Mouse (Mus musculus): ENCODE measurements around the gene Ascc2.

The Ascc2 gene

DNA sequence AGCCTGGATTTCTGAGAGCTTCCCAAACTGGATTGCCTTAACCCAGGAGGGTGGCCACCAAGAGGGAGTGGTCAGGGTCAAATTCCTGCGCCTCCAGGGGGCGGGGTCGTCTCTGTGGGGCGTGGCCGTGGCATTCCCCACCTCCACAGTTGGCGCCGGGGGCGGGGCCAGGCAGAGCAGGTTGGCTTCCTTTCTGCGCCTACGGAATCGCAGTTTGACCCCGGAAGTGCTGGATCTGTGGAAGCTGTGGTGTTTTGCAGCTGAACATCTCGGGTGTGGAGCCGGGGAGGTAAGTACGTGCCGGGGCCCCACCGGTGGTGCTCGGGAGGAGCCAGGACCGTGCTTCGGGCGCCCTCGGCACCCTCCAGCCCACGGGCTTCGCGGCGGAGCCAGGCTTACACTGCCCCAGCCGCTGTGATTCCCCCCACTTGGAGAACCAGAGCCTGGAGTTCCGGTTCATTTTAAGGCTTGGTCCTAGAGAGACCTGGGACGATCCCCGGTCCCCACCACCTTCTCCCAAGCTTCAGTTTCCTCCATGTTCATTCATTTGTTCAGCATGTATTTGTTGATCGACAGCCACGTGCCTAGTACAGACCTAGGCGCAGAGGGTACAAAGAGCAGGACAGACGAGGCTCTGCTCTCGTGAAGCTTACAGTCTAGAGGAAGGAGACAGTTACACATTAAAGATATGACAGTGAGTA is at the start of gene Ascc2:
Ascc2 (plus strand) TSS at position 214 of the 701 bp plus-strand sequence.
- DNase-seq (ENCODE audit: low read depth, low spot score), result peak; percentile 90

DNA sequence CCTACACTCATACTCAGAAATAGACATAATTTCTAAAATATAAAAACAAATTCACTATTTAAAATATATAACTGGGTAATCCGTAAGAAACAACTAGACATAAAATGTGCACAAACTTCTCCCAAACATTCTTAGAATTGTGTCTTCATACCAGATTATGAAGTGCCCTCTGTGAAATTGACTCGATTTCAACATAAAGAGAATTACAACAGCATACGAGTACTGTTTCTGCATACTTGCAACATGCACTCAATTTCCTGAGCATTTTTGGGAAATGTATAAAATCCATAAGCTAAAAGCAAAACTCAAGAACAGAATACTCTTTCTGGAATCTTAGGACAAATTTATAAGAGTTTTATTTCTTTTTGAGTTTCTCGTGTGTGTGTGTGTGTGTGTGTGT is 45.7 kb upstream of the Ascc2 start:
- no peak for DNase-seq (ENCODE audit: low read depth, low spot score)

DNA sequence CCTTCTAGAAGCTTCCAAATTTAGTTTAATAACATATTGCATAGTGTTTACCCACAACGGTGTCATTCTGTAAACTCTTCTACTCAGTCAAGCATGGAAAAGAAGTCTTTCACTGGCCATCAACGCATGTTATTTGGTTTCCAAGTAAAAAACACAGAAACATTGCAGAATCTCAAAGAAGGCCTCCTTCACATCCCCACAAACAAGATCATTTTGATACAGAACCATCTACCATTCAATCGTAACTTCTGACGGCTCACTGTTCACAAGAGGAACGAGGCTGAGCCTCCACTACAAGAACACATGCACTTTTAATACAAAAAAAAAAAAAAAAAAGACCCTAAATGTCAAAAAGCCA is 44.1 kb upstream of the Ascc2 start:
- peak; percentile 70 for DNase-seq (ENCODE audit: low read depth, low spot score)

DNA sequence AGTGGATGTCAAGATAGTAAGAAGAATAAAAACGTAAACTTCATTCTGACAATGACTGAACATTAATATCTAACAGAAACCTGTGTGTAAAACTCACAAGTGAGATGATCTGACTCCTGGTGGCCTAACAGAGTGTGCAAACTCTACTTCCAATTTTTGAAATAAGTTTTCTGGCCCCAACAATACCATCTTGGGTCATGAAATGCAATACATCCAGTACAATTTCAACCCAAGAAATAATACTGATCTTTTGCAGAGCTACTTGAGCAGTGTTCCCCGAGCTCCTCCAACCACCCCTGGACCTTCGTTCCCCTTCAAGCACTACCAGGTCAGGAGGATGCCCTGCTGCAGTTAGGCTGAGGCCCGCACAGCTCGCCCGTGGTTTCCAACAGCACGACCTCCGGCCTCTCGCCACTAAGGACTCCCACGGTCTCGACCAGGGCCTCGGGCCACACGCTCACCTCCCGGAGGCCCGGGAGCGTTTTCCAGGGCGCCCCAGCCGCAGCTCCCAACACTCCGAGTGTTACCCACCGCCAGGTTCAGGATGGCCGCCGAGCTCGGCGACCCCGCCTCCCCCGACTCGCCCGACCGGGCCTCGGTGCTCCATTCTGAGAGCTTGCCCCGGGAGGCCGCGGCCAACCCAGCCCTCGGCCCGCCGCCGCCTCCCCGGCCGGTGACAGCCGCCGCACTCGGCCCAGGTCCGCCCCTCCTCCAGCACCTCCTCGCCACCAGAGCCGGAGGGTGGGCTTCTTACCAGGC is 43.5 kb upstream of the Ascc2 start:
- peak; percentile 82 for DNase-seq (ENCODE audit: low read depth, low spot score)

DNA sequence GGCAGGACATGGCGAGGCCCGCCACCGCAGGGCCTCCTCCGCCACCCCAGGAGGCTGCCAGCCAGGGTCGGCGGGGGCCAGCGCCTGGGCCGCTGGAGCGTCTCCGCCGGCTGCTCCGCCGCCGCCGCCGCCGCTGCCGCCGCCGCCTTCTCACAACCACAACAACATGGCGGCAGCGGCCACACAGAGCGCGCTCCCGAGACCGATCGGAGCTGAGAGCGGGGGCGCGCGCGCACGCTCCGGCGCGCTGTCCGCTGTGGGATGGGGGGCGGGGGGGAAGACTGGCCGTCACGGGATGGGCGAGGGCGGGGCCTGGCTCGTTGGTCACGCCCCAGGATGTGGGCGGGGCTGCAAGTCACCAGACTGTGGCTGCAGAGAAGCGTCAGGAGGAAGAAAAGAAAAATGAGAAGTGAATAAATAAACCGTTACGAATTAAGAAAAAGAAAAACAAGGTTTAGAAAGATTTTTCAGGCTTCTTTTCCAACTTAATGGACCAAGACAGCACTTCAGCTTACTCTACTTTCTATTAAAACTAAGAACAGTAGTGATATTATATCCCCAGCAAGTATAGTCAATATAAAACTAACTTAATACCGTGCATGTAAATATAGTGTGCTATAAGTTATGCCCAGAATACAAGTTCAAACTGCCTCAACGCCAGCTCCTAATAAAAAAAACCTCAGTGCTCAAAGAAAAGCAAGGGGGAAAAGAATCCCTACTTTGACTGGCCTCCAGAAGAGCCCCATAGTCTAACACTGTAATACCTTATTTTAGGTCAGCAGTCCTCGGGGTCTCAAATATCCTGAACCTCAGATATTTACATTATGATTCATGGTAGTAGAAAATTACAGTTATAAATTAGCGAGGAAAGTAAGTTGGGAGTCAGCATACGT is 42.7 kb upstream of the Ascc2 start, which contains the start of gene Mtmr3:
Mtmr3 (minus strand) TSS at position 256 of the 893 bp plus-strand sequence.
- peak; percentile 97 for DNase-seq (ENCODE audit: low read depth, low spot score)

DNA sequence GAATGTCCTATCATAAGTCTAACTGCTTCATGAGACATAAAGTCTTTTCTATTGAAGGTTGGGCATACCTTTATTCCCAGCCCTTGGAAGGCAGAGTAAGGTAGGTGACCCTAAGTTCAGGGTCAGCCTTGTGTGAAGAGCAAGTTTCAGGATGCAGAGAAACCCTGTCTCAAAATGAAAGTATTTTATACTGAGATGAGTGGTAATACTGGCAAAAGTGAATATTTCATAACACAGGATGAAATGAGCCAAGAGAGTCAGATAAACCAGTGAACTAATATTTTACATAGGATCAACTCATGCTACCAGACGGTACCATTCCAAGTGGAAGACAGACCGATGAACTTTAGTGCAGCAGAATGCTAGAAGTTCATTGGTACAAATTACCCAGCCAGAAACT is 39.1 kb upstream of the Ascc2 start:
- DNase-seq (ENCODE audit: low read depth, low spot score), result peak; percentile 47

DNA sequence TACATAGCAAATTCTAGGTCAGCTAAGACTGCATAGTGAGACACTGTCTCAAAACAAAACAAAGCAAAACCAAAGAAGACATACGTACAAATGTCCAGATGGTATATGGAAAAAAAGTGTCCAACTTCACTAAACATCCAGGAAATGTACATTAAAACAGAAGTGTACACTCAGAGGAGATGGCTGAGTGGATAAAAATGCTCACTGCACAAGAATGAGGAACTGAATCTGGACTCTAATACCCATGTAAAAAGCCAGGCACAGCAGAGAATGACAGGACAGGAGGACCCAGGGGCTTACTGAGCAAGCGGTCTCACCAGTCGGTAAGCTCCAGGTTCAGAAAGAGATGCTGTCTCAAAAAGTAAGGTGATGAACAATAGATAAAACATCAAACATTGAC is 37.6 kb upstream of the Ascc2 start:
- peak; percentile 85 for DNase-seq (ENCODE audit: low read depth, low spot score)

DNA sequence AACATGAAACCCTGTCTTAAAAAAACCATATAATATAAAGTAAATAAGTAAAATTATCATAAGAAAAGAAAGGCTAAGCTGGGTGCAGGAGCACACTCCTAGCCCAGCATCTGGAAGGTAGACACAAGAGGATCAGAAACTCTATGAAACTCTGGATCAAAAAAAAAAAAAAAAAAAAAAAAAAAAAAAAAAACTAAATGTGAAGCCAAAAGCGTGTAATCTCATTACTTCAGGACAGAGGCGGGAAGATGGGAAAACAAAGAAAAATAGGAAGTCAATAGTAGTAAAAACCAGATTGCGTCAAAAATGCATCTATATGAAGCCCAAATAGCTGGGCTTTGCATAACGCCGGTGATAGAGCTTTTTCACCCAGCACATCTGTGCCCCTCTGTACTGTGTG is 35.7 kb upstream of the Ascc2 start:
- DNase-seq (ENCODE audit: low read depth, low spot score), result no peak

DNA sequence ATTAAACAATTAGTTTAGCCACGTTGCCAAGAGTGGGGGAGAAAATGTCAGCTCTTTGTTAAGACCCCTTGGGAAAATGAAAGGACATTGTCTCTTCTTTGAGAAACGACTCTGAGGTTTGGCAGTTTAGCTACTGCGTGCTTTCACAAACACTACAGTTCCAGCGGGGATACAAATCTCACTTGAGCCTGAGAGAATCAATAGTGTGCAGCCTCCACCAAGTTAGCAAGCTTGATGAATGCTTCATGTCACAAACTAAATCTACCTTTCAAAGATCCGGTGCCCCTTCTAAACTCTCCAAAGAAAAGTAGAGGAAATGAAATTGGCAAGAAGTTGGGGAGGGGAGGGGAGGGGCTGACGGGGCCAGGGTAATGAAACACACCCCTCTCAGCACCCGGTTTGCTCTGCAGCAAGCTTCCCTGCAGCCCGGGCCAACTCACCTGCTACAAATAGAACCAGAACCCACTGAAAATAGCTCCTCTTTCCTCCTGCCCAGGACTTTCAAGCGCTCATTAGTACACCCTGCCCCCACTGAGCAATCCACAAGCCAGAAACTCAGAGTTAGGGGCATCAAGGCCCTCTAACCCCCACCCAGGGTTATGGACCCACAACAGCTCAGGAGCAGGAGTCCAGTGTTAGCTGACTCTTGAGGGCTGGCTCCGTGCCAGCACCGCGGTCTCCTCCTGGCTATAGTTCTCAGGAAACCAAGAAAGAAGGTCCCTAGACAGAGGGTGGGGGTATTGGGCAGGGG is 34.7 kb upstream of the Ascc2 start:
- DNase-seq (ENCODE audit: low read depth, low spot score), result peak; percentile 74

DNA sequence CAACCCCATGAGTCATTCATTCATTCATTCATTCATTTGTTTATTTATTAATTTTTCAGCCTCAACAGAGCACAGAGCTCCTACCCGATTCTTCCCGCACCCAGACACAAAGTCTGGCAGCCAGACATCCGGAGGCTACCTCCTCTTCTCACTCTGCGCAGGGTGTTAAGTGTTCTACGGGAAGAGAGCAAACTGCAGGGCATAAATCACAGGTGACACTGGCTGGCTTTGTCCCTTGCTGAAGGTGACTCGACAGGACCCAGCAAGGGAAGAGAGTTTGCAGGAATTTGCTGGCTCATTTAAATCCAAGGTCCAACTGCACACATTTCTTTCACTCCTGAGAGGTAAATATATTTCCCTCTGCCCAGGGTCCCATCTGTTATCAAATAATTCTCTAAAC is 33.1 kb upstream of the Ascc2 start:
- no peak for DNase-seq (ENCODE audit: low read depth, low spot score)

DNA sequence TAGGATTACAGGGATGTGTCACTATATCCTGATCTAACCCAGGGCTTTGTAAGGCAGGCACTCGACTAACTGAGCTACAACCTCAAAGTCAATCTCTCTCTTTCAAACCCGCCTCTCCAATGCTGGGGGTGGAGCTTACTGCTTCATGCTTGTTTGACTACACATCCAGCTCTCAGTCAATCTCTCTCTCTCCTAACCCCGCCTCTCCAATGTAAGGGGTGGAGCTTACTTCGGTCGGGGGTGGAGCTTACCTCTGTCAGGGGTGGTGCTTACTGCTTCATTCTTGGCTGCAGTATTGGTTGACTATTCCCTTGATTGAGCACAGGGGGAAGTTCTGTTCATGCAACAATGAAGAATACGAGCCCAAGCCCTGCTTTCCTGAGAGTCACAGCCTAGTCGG is 32.1 kb upstream of the Ascc2 start:
- peak; percentile 69 for DNase-seq (ENCODE audit: low read depth, low spot score)

DNA sequence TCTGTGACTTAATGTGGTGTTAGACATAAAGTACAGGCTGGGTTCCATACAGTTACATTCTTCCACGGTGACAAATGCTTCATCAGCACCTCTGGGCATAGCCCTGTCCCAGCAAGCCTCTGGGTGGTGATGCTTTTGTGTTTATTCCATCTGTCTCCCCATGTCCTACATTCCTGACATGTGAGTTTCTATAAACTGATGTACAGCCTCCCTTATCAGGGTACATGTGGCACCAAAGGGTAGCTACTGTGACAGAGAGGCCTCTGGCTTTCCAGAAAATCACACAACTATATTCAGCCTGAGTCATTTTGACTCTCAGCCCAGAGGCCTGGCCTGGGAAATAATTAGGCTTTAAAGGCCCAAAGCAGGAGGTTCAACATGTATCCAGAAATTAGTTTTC is 31.0 kb upstream of the Ascc2 start:
- no peak for DNase-seq (ENCODE audit: low read depth, low spot score)

DNA sequence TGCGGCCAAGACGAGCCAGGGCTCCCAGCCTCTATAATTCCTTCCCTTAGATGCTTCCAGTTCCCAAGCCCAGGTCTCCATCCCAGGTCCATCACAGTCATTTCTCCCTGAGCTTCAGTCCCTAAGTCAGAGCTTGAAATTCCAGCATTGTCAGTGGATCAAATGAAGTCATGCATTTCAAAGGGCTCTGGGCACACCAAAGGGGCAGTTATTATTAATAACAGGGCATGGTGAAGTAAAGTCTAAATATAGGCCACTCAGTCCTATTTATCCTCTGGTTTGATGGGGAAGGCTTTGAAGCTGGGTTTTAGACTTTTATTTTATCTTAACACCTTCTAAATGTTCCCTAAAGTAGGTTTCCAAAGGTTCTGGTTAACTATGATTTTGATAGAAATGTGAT is 25.6 kb upstream of the Ascc2 start:
- no peak for DNase-seq (ENCODE audit: low read depth, low spot score)

DNA sequence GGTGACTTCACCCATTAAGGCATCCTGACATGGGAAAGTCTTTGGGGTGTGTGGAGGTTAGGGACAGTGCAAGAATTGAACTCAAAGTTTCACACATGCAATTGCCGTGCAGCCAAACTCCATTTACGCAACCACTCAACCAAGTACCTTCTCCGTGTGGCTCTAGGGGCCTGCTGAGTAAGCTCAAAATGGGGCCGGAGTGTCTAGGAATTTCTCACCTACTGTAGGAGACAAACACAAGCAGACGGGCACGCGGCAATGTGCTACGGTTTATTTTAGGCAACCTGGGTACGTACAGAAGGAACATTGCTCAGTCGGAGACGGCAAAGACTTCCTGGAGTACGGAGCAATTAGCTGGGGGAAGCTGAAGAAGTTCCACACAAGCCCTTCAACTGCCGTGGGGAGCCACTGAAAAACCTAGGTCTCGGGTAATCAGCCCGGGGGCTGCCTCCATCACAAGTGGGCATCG is 17.5 kb upstream of the Ascc2 start, which contains the start of gene Gm11032:
Gm11032 (plus strand) TSS at position 51 of the 469 bp plus-strand sequence.
- DNase-seq (ENCODE audit: low read depth, low spot score), result no peak

DNA sequence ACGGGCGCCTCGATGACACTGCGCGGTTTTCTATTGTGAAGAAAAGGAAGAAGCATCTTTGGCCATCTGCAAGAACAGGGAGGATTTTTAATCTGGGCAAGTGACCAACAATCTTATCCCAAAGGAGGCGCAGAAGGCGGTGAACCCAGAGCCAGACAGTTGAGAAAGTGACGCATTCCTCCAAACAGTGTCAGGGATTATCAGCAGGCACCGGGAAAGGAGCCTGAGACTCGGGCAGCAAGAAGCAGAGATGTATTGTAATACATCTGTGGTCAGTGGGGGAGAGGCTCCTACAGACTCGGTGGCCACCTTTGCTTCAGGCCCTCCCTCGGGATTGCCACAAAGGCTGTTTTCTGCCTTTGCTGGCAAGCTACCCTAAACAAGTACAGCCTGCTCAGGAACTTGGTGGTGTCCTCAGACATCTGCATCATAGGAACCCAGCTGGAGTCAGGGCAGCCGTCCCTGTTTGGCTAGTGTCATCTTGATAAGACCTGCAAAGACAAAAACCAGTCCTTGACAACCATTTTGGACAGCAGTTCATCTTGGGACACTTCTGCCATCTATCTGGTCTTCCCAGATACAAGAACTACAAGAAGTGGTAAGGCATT is 16.9 kb upstream of the Ascc2 start:
- DNase-seq (ENCODE audit: low read depth, low spot score), result no peak

DNA sequence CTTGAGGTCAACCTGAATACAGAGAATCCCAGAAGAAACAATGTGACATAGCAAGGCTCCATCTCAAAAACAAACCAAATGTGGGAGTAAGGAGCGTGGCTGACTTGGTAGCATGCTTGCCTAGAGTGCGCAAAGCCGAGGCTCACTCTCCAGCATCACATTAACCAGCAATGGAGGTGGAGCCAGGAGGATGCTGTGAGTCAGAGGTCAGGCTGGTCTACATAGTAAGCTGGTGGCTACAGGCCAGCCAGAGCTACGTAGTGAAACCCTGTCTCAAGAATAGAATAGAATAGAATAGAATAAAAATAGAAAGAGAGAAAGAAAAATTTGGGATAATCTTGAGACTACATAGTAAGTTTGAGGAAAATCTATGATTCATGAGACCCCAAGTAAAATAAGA is 15.7 kb upstream of the Ascc2 start:
- DNase-seq (ENCODE audit: low read depth, low spot score), result no peak

DNA sequence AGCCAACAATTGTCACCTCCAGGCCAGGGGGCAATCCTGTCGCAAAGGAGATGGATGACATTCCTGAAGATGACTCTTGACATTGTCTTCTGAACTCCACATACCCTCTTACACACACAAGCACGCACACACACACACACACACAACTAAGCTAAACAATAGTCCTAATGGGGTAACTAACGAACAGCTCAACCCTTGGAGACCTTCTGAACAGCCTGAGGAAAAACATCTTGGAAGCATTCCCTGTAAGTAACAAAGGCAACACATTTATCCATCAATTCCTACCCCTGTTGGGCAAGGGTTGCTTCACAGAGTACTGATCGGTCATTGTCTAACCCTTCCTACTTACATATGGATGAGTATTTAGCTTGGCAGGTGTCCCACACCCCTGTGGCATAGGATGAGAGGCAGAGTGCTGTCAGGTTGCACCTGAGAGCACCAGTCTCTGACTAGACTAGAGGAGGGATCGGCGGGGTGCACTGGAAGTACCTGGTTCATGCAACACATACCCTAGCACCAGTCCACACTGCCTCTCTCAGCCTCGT is 15.0 kb upstream of the Ascc2 start:
- DNase-seq (ENCODE audit: low read depth, low spot score), result no peak

DNA sequence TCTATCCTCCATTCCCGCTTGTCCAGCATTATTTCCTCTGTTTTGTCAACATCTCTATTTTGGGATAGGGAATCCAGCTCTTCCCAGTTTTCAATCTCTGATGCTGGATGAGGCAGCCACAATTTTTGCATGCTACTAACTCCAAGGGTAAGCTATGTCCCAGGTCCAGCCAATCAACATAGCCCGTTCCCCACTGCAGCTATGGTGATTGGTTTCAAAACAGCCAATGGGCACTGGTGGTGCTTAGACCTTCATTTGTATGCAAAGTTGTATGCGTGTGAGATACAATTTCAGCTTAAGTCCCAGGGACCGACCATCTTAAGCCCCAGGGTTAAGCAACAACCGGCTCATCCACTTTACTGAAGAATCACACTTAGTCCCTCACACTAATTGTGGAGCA is 14.6 kb upstream of the Ascc2 start:
- no peak for DNase-seq (ENCODE audit: low read depth, low spot score)

DNA sequence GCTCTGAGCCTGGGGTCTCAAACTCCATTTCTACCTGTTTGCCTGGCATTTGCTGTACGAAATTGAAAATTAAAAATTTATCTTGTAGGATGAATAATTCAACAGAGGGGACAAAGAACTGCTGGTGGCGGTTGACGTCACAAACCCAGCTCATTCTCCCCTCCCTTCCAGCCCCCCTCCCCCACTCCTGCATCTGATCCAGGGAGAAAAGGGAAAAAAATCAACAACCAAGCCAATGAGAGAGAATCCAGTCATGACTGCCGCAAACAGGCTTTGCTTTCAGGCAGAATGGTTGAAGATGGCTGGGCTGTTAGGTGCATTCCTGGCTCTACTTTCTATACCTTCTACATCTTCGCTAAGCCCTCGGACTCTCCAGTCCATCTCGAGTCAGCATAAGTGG is 11.6 kb upstream of the Ascc2 start:
- DNase-seq (ENCODE audit: low read depth, low spot score), result no peak

DNA sequence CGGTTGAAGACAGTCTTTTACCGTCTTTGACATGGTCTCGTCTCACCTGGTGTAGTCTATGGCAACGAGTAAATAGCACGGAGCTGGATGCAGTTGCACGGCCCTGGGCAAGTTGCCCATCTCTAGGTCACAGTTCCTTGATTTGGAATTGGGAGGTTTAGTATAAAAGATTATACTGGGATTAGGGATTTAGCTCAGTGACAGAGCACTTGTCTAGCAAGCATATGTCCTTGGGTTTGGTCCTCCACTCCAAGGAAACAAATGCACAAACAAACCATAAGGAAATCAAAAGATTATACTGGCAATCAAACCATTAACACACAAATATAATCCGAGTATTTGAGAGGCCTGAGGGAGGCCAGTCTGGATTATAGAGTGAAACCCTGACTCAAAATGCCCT is 9.9 kb upstream of the Ascc2 start:
- DNase-seq (ENCODE audit: low read depth, low spot score), result no peak

DNA sequence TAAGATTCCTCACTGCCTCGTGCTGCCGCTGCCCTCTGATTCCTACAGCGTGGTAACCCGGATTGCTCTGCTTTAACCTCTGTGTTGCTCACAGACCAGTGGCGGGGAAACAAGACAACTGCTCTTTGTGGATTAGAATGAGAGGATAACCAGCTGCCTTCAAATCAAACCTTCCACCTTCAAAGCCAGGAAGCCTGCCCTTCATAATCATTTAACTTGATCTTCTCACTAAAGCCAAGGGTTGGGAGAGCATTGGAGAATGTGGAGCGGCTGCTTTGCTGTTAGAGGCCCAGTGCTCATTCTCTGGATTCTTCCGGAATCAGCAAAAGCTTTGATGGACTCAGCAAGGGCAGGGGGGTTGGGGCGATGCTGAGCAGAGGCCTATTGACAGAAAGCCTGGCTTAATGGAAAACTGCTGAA is 7.7 kb upstream of the Ascc2 start:
- no peak for DNase-seq (ENCODE audit: low read depth, low spot score)
